Mouse (Mus musculus): Measurements from ENCODE around the gene Pcdh9. TPM values are rescaled to one million over a fixed set of nuclear protein-coding genes. Genes with fewer than 3 reads are reported as not detected.

Pcdh9 gene
- polyA plus RNA-seq, 1 experiment from 2014 or later: 0.51 TPM

DNA sequence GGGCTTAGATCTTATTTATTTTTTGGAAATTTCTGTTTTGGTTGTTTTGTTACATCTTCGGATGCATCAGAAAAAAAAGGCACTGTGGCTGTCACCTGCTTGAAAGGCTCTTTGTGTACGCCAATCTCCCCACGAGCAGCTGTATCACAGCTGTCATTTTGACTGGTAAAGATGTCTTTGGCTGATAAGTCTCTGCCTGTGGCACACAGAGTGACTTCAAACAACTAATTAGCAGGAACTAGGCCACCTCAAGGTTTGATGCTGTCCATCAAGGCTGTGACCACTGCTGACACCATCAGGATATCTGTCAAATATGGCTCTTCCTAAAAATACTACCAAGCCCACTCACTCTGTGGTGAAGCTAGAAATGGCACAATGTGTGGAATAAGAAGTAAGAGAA, 336.7 kb downstream of the Pcdh9 start:
- no peaks in the 10 kb centered on the region for H3K27me3 ChIP-seq (ENCODE audit: control insufficient read depth, insufficient read depth, low read depth, low read length)
- WGBS (ENCODE audit: insufficient replicate concordance): 39% methylated on average over 3 of the region's 3 CpGs
- H3K4me2 ChIP-seq (ENCODE audit: low read depth, low read length): no peak overlapping the region
- no peak overlapping the region for H3K27ac ChIP-seq (ENCODE audit: low read length)
- H3K9ac ChIP-seq (ENCODE audit: low read depth, low read length): no peak overlapping the region
- no peaks in the 10 kb centered on the region for H3K4me1 ChIP-seq (ENCODE audit: control insufficient read depth, low read depth, low read length)
- H3K36me3 ChIP-seq (ENCODE audit: control insufficient read depth, insufficient read depth): no peaks in the 10 kb centered on the region
- ATAC-seq (ENCODE audit: low read depth): no peak
- no peaks in the 10 kb centered on the region for H3K9me3 ChIP-seq (replicated peaks; ENCODE audit: control insufficient read depth, low read length)
- no peak overlapping the region for H3K4me3 ChIP-seq (ENCODE audit: low read depth, low read length)

DNA sequence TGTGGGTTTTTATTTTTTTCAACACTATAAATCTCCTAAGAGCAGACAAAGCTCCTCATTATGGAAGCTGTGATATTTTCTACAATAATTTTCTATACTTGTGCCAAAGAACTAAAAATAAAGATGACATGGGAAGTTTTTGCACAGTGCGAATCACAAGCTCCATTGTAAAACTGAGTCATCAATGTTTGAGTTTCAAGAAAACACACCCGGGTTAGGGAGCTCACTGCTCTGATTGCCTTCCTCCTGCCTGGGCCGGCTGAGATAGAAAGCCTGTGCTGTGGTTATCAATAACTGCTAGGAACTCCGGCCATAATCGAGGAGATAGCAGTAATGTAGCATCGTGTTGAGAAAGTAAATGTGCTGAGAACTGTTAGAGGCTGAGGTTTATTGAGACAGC, 344.9 kb downstream of the Pcdh9 start:
- H3K4me3 ChIP-seq (ENCODE audit: low read depth, low read length): no peak overlapping the region
- no peak overlapping the region for H3K4me2 ChIP-seq (ENCODE audit: low read depth, low read length)
- no peak overlapping the region for H3K9ac ChIP-seq (ENCODE audit: low read depth, low read length)
- H3K4me1 ChIP-seq (ENCODE audit: control insufficient read depth, low read depth, low read length): no peaks in the 10 kb centered on the region
- no peak for ATAC-seq (ENCODE audit: low read depth)
- H3K9me3 ChIP-seq (replicated peaks; ENCODE audit: control insufficient read depth, low read length): no peaks in the 10 kb centered on the region
- no peaks in the 10 kb centered on the region for H3K27me3 ChIP-seq (ENCODE audit: control insufficient read depth, insufficient read depth, low read depth, low read length)
- no peaks in the 10 kb centered on the region for H3K36me3 ChIP-seq (ENCODE audit: control insufficient read depth, insufficient read depth)
- H3K27ac ChIP-seq (ENCODE audit: low read length): no peak overlapping the region
- 64% methylated on average over 6 of the region's 6 CpGs for WGBS (ENCODE audit: insufficient replicate concordance)

DNA sequence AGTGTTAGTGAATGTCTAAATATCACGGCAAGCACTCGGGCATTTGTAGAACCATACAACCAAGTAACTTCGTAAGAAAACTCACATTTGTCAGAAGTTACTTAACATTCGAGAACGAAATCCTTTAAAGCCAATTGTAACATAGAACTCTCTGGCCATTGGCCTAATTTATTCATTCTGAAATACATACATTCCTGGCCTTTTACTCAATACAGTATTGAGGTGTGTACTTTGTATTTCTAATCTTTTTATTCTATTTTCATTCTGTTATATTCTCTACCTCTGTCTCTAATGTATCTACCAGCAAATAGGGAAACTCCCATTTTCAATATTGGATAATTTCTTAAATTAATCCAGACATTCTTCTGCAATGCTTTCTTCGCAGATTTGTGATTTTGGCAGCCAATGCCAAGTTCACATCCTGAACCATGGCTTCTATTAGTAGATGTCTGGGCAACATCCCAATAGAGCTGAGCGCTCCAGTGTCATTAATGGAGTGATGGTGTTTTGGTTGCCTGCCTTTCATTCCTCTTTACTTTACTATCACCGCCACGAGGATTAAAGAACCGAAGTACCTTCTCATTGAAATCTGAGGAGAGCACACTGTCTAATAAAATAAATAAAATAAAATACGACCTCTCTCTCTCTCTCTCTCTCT, 346.4 kb downstream of the Pcdh9 start:
- H3K9ac ChIP-seq (ENCODE audit: low read depth, low read length): no peak overlapping the region
- H3K9me3 ChIP-seq (replicated peaks; ENCODE audit: control insufficient read depth, low read length): no peaks in the 10 kb centered on the region
- no peaks in the 10 kb centered on the region for H3K27me3 ChIP-seq (ENCODE audit: control insufficient read depth, insufficient read depth, low read depth, low read length)
- 66% methylated on average over 11 of the region's 11 CpGs for WGBS (ENCODE audit: insufficient replicate concordance)
- ATAC-seq (ENCODE audit: low read depth): no peak
- H3K4me1 ChIP-seq (ENCODE audit: control insufficient read depth, low read depth, low read length): no peaks in the 10 kb centered on the region
- H3K4me3 ChIP-seq (ENCODE audit: low read depth, low read length): no peak overlapping the region
- H3K36me3 ChIP-seq (ENCODE audit: control insufficient read depth, insufficient read depth): no peaks in the 10 kb centered on the region
- no peak overlapping the region for H3K27ac ChIP-seq (ENCODE audit: low read length)
- no peak overlapping the region for H3K4me2 ChIP-seq (ENCODE audit: low read depth, low read length)

DNA sequence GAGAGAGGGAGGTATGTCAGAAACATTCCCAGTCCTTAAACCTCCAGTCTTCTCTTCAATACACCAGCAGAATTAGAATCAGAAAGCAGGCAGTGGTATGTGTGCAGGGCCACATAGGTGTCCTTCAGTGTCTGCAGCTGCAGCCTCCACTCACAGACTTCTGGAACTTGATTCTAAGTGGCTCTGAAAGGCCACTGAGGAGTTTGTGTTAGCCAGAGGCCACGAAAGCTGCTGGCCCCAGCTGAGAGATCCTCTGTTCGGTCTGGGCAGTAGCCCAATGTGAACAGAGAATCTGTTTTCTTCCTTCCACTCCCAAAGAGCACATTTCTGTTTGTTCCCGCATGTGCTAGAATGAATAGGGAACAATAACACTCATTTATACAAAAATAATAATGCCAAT, 346.9 kb downstream of the Pcdh9 start:
- Histone ChIP-seq H3K27me3 (ENCODE audit: control insufficient read depth, insufficient read depth, low read depth, low read length) (no peaks in the 10 kb centered on the region), H3K9ac (ENCODE audit: low read depth, low read length) (no peak overlapping the region), H3K36me3 (ENCODE audit: control insufficient read depth, insufficient read depth) (no peaks in the 10 kb centered on the region), H3K4me3 (ENCODE audit: low read depth, low read length) (no peak overlapping the region), H3K4me1 (ENCODE audit: control insufficient read depth, low read depth, low read length) (no peaks in the 10 kb centered on the region), H3K4me2 (ENCODE audit: low read depth, low read length) (no peak overlapping the region), H3K27ac (ENCODE audit: low read length) (no peak overlapping the region), H3K9me3 (replicated peaks; ENCODE audit: control insufficient read depth, low read length) (no peaks in the 10 kb centered on the region)
- ATAC-seq (ENCODE audit: low read depth): no peak
- 62% methylated on average over 3 of the region's 3 CpGs for WGBS (ENCODE audit: insufficient replicate concordance)

DNA sequence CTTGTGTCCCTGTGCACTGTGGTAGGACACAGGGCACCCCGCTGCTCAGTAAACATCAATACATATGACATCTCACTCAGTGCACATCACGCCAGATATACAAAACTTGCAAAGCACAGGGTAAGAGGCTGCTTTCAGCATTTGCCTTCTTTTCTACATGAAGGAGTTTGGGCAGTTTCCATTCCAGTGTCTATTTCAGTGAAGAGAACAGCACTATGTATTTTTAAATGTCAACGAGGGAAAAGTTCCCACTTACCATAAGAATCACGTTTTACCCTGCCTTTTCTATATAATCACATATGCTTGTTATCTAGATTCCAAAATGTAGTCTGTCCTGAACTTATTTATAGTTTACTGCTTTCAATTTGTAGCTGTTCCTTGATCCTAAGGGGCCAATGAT, 355.6 kb downstream of the Pcdh9 start:
- H3K9me3 ChIP-seq (replicated peaks; ENCODE audit: control insufficient read depth, low read length): no peaks in the 10 kb centered on the region
- no peaks in the 10 kb centered on the region for H3K4me1 ChIP-seq (ENCODE audit: control insufficient read depth, low read depth, low read length)
- ATAC-seq (ENCODE audit: low read depth): no peak
- H3K27ac ChIP-seq (ENCODE audit: low read length): no peak overlapping the region
- H3K4me3 ChIP-seq (ENCODE audit: low read depth, low read length): no peak overlapping the region
- H3K36me3 ChIP-seq (ENCODE audit: control insufficient read depth, insufficient read depth): no peaks in the 10 kb centered on the region
- no peak overlapping the region for H3K9ac ChIP-seq (ENCODE audit: low read depth, low read length)
- 55% methylated on average over 4 of the region's 4 CpGs for WGBS (ENCODE audit: insufficient replicate concordance)
- no peaks in the 10 kb centered on the region for H3K27me3 ChIP-seq (ENCODE audit: control insufficient read depth, insufficient read depth, low read depth, low read length)
- H3K4me2 ChIP-seq (ENCODE audit: low read depth, low read length): no peak overlapping the region

DNA sequence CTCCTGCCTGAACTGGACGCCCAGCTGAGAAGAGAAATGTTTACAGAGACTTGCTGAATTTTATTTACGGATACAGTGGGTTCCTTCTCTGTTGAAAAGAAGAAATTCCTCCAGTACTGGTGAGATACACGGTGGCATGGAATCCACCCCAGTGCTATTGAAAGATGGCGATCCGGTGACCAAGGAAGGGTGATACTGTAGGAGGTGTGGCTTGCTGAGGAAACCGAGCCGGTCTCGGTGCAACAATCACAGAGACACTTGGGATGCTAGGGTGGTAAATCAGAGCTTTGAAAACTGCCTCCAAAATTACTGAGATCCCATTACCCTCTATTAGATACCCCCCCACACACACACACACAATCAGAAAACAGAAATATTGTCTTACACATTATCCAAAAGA, 367.0 kb downstream of the Pcdh9 start:
- no peaks in the 10 kb centered on the region for H3K9me3 ChIP-seq (replicated peaks; ENCODE audit: control insufficient read depth, low read length)
- no peaks in the 10 kb centered on the region for H3K36me3 ChIP-seq (ENCODE audit: control insufficient read depth, insufficient read depth)
- H3K9ac ChIP-seq (ENCODE audit: low read depth, low read length): no peak overlapping the region
- ATAC-seq (ENCODE audit: low read depth): no peak
- WGBS (ENCODE audit: insufficient replicate concordance): 57% methylated on average over 8 of the region's 8 CpGs
- H3K4me3 ChIP-seq (ENCODE audit: low read depth, low read length): no peak overlapping the region
- no peaks in the 10 kb centered on the region for H3K4me1 ChIP-seq (ENCODE audit: control insufficient read depth, low read depth, low read length)
- H3K27me3 ChIP-seq (ENCODE audit: control insufficient read depth, insufficient read depth, low read depth, low read length): no peaks in the 10 kb centered on the region
- H3K4me2 ChIP-seq (ENCODE audit: low read depth, low read length): no peak overlapping the region
- no peak overlapping the region for H3K27ac ChIP-seq (ENCODE audit: low read length)

DNA sequence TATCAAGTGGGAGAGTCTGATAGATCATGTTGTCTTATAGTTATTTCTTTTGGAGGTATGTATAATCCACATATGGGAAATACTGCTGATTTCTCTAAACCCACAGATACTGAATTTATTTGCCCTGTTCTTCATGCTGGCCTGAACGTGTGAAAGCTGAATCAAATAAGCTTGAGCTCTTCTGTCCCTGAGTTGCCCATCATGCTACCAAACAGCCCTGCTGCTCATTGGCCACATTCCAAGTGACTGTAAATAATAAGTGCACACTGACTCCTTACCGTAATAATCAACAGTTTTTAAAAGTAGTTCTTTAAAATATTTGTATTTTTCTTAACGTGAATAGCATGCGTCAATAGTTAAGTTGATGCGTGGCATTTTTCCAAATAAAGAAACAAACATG, 370.3 kb downstream of the Pcdh9 start:
- no peak overlapping the region for H3K4me2 ChIP-seq (ENCODE audit: low read depth, low read length)
- 65% methylated on average over 5 of the region's 5 CpGs for WGBS (ENCODE audit: insufficient replicate concordance)
- H3K4me1 ChIP-seq (ENCODE audit: control insufficient read depth, low read depth, low read length): no peaks in the 10 kb centered on the region
- H3K4me3 ChIP-seq (ENCODE audit: low read depth, low read length): no peak overlapping the region
- H3K9ac ChIP-seq (ENCODE audit: low read depth, low read length): no peak overlapping the region
- no peak for ATAC-seq (ENCODE audit: low read depth)
- H3K9me3 ChIP-seq (replicated peaks; ENCODE audit: control insufficient read depth, low read length): no peaks in the 10 kb centered on the region
- no peaks in the 10 kb centered on the region for H3K27me3 ChIP-seq (ENCODE audit: control insufficient read depth, insufficient read depth, low read depth, low read length)
- no peak overlapping the region for H3K27ac ChIP-seq (ENCODE audit: low read length)
- no peaks in the 10 kb centered on the region for H3K36me3 ChIP-seq (ENCODE audit: control insufficient read depth, insufficient read depth)

DNA sequence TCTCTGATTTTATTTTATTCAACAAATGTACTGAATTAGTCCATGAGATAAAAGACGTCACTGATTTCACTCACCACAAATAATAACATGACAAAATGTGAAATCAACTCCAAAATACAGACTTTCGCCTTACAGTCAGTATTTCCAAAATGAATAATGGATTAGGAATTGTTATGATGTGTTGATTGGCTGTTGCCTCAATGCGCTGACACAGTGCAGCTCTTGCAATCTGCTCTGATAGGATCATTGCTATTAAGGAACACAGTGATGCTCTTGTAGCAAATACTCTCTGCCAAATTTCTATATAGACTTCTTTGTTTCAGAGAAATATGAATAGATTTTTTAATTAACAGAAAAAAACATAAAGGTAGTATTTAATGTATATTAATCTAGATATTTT, 373.8 kb downstream of the Pcdh9 start:
- Histone ChIP-seq H3K4me3 (ENCODE audit: low read depth, low read length) (no peak overlapping the region), H3K27me3 (ENCODE audit: control insufficient read depth, insufficient read depth, low read depth, low read length) (no peaks in the 10 kb centered on the region), H3K4me1 (ENCODE audit: control insufficient read depth, low read depth, low read length) (no peaks in the 10 kb centered on the region), H3K9me3 (replicated peaks; ENCODE audit: control insufficient read depth, low read length) (no peaks in the 10 kb centered on the region), H3K36me3 (ENCODE audit: control insufficient read depth, insufficient read depth) (no peaks in the 10 kb centered on the region), H3K27ac (ENCODE audit: low read length) (no peak overlapping the region), H3K9ac (ENCODE audit: low read depth, low read length) (no peak overlapping the region), H3K4me2 (ENCODE audit: low read depth, low read length) (no peak overlapping the region)
- WGBS (ENCODE audit: insufficient replicate concordance): 64% methylated on average over 3 of the region's 3 CpGs
- no peak for ATAC-seq (ENCODE audit: low read depth)

DNA sequence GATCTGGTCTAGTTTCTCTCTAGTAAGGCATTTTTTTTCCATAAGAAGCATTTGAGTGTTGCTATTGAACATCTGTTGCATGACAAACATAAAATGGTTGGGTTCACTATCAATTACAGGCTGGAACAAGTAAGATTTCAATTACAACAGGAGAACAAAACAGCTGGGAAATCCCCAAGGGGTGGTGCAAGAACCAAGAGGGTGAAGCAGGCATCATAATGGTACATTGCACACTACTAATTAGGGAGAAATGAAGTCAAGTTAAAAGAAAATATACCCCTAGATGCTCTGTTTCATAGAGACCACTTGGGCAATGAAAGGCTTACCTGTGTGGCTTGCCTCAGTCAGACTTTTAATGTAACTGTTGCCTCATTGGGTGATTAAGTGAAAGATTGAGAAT, 384.4 kb downstream of the Pcdh9 start:
- Histone ChIP-seq H3K27me3 (ENCODE audit: control insufficient read depth, insufficient read depth, low read depth, low read length) (no peaks in the 10 kb centered on the region), H3K9ac (ENCODE audit: low read depth, low read length) (no peak overlapping the region), H3K36me3 (ENCODE audit: control insufficient read depth, insufficient read depth) (no peaks in the 10 kb centered on the region), H3K4me1 (ENCODE audit: control insufficient read depth, low read depth, low read length) (no peaks in the 10 kb centered on the region), H3K27ac (ENCODE audit: low read length) (no peak overlapping the region), H3K4me2 (ENCODE audit: low read depth, low read length) (no peak overlapping the region), H3K4me3 (ENCODE audit: low read depth, low read length) (no peak overlapping the region), H3K9me3 (replicated peaks; ENCODE audit: control insufficient read depth, low read length) (no peaks in the 10 kb centered on the region)
- no peak for ATAC-seq (ENCODE audit: low read depth)

Data from liver, embryonic 16.5 days (tissue).